Mouse (Mus musculus) CH12.LX (cell line): ENCODE results near the gene Banf1.

Experiments
- CTCF ChIP-seq, 2 experiments: IDR thresholded peaks in 1 of 2; conservative IDR thresholded peaks in 1 of 2; 2 replicates each; pipeline ENCODE4 v1.5.1; 2011 to 2012; ENCODE audit warnings: low read depth in 2 of 2, low read length in 2 of 2, improper control_type of control experiment in 1 of 2, inconsistent platforms in 1 of 2, mild to moderate bottlenecking in 1 of 2, moderate library complexity in 1 of 2
- EP300 ChIP-seq: IDR thresholded peaks from 2 replicates; pipeline ENCODE4 v1.6.1; 2011; ENCODE audit warnings: low read length, improper control_type of control experiment
- GABPA ChIP-seq: IDR thresholded peaks from 2 replicates; pipeline ENCODE4 v1.6.1; 2012; ENCODE audit warnings: low read depth, low read length, improper control_type of control experiment, inconsistent platforms; ENCODE audit not compliant: insufficient replicate concordance
- KAT2A ChIP-seq: IDR thresholded peaks from 2 replicates; pipeline ENCODE4 v1.6.1; 2012; ENCODE audit warnings: low read length, improper control_type of control experiment, inconsistent platforms; ENCODE audit not compliant: insufficient replicate concordance
- PAX5 ChIP-seq: IDR thresholded peaks from 2 replicates; pipeline ENCODE4 v1.6.1; 2012; ENCODE audit warnings: low read length, inconsistent platforms, mixed read lengths
- POLR2A ChIP-seq: IDR thresholded peaks from 2 replicates; pipeline ENCODE4 v1.6.1; 2011; ENCODE audit warnings: low read depth, mild to moderate bottlenecking, improper control_type of control experiment, low read length
- RCOR1 ChIP-seq: conservative IDR thresholded peaks from 2 replicates; pipeline ENCODE4 v1.6.1; 2012; ENCODE audit warnings: low read depth, mild to moderate bottlenecking, inconsistent platforms, low read length, improper control_type of control experiment
- SMC3 ChIP-seq: IDR thresholded peaks from 2 replicates; pipeline ENCODE4 v1.6.1; 2011; ENCODE audit warnings: low read depth, low read length, improper control_type of control experiment
- TBP ChIP-seq: conservative IDR thresholded peaks from 2 replicates; pipeline ENCODE4 v1.6.1; 2011; ENCODE audit warnings: low read depth, low read length, improper control_type of control experiment
- UBTF ChIP-seq: IDR thresholded peaks from 2 replicates; pipeline ENCODE4 v1.6.1; 2012; ENCODE audit warnings: low read depth, mild to moderate bottlenecking, inconsistent platforms, low read length, improper control_type of control experiment, moderate library complexity

DNA sequence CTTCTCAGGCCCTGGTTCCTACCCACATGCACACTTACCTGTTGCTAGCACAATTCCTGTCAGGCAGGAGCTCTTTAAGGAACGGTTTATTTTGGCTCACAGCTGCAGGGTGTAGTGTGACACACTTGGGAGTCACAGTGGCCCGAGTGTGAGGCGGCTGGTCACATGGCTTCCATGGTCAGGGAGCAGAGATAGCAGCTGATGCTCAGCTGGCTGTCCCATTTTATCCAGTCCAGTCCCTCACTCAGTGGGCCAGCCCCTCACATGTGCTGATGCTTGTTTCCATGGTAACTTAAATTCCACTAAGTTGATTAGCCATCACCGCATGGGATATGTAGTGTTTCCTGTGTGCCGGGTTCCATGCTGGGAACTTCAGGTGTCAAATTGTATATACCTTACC lies 45.0 kb upstream of the Banf1 start:
- TF ChIP-seq PAX5 (no peak), CTCF (conservative IDR thresholded peaks at IDR 0.05 in 1 of 2, IDR thresholded peaks at IDR 0.05 in 1 of 2; ENCODE audit: low read depth in 2 of 2, low read length in 2 of 2) (no peak), GABPA (no peak), RCOR1 (no peak), KAT2A (no peak), POLR2A (no peak), EP300 (no peak), TBP (no peak), UBTF (no peak), SMC3 (no peak)
